Mouse (Mus musculus) embryonic facial prominence, embryonic 12.5 days (tissue): Measurements from ENCODE around the gene Bax. TPM values are rescaled to one million over a fixed set of nuclear protein-coding genes. Genes with fewer than 3 reads are reported as not detected.

ENCODE experiments used
- ATAC-seq: fragments of 200-750 bp; cut with Nextera tagmentation; 2 replicates; pipeline ENCODE4 v1.8.0; 2017; ENCODE audit not compliant: insufficient number of reproducible peaks, insufficient read depth, low FRiP score, low TSS enrichment
- H3K27ac ChIP-seq: fragments of 300-500 bp; sonication (generic); 2 replicates; pipeline ENCODE4 v1.5.1; 2016; ENCODE audit warnings: mild to moderate bottlenecking
- H3K27me3 ChIP-seq: fragments of 300-500 bp; sonication (generic); 2 replicates; pipeline ENCODE4 v1.6.1; 2016; ENCODE audit warnings: mild to moderate bottlenecking, moderate library complexity
- H3K36me3 ChIP-seq: fragments of 300-500 bp; sonication (generic); 2 replicates; pipeline ENCODE4 v1.6.1; 2016; ENCODE audit warnings: mild to moderate bottlenecking
- H3K4me1 ChIP-seq: fragments of 300-500 bp; sonication (generic); 2 replicates; pipeline ENCODE4 v1.6.1; 2016
- H3K4me2 ChIP-seq: fragments of 300-500 bp; sonication (generic); replicated peaks from 2 replicates; pipeline ENCODE4 v1.6.1; 2016; ENCODE audit warnings: mild to moderate bottlenecking, moderate library complexity
- H3K4me3 ChIP-seq: fragments of 300-500 bp; sonication (generic); 2 replicates; pipeline ENCODE4 v1.5.1; 2016; ENCODE audit warnings: mild to moderate bottlenecking
- H3K9ac ChIP-seq: fragments of 300-500 bp; sonication (generic); 2 replicates; pipeline ENCODE4 v1.6.1; 2016; ENCODE audit warnings: mild to moderate bottlenecking, moderate library complexity
- H3K9me3 ChIP-seq: fragments of 300-500 bp; sonication (generic); 2 replicates; pipeline ENCODE4 v1.6.1; 2016; ENCODE audit warnings: mild to moderate bottlenecking, moderate library complexity
- whole genome bisulfite sequencing: fragments of 180-500 bp; shearing (Covaris S2); methylation state at CpG from one replicate; pipeline ENCODE4 v1.1.7; 2016; 5-methylcytosine and 5-hydroxymethylcytosine counted together
- polyA plus RNA-seq: library from polyadenylated mRNA; unstranded; fragments of >200 nt; fragmentation: Nextera tagmentation; extraction: Ambion mirVana; gene quantifications from 2 replicates; pipeline ENCODE4 v1.2.1, GENCODE M21; 2016

The Bax gene
- polyA plus RNA-seq, 1 experiment from 2014 or later = 224 TPM

DNA sequence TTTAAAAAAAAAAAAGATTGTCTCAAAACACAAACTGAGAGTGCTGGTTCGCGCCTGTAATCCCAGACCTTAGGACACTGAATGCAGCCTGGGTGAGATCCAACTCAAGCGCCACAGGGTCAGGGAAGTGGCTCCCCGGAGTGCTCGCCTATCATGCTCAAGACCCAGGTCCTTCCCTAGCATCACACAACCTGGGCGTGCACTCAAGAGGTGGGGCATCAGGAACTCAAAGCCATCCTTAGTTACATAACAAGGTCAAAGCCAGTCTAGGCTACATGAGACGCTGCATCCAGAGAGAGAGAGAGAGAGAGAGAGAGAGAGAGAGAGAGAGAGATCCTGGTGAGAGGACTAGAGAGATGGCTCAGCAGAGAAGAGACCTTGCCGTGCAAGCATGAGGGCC, 40.1 kb downstream of the Bax start:
- Histone ChIP-seq H3K36me3 (peaks cover 88% of the 10 kb centered on the region), H3K4me2 (no peak overlapping the region), H3K4me3 (no peak overlapping the region), H3K27ac (no peak overlapping the region), H3K9ac (no peak overlapping the region), H3K9me3 (no peaks in the 10 kb centered on the region), H3K4me1 (no peaks in the 10 kb centered on the region), H3K27me3 (0 out of 2 replicates have a peak, but pooled peaks cover under 1% of the 10 kb centered on the region)
- ATAC-seq = no peak
- 91% methylated on average over 8 of the region's 8 CpGs for WGBS

DNA sequence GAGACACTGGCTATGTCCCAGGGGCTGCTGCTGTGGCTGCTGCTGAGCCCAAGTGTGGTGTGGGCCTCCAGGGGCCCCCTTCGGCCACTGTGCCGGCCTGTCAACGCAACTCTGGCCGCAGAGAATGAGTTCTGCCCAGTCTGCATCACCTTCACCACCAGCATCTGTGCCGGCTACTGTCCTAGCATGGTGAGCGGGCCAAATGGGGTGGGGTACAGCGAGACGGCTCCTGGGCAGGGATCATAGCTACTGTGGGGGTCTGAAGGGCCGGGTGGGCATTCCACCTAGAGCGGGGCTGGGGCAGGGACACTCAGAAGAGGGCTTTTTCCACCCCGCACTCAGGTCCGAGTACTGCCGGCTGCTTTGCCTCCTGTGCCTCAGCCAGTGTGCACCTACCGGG, 45.5 kb downstream of the Bax start:
- WGBS = 91% methylated on average over 14 of the region's 14 CpGs
- H3K4me3 ChIP-seq = no peak overlapping the region
- no peak overlapping the region for H3K27ac ChIP-seq
- H3K9ac ChIP-seq = no peak overlapping the region
- peaks cover 25% of the 10 kb centered on the region for H3K4me1 ChIP-seq
- H3K36me3 ChIP-seq = peaks cover 51% of the 10 kb centered on the region
- H3K9me3 ChIP-seq = no peaks in the 10 kb centered on the region
- ATAC-seq = no peak
- no peak overlapping the region for H3K4me2 ChIP-seq
- H3K27me3 ChIP-seq = peaks cover 52% of the 10 kb centered on the region

GRCm38 (mm10) chr7:45420615-45420919, 46.1 kb downstream of the Bax start, which contains the start of gene Lhb:
Gene Lhb (plus strand): TSS chr7:45420820.
- peak within 1 kb of the TSS; percentile 31 for H3K4me2 ChIP-seq
- H3K4me1 ChIP-seq = peaks cover 26% of the 10 kb centered on the region
- no peak within 1 kb of the TSS for H3K4me3 ChIP-seq
- H3K27ac ChIP-seq = no peak within 1 kb of the TSS
- no peaks in the 10 kb centered on the region for H3K9me3 ChIP-seq
- peaks cover 58% of the 10 kb centered on the region for H3K27me3 ChIP-seq
- H3K36me3 ChIP-seq = peaks cover 50% of the 10 kb centered on the region
- no peak within 1 kb of the TSS for H3K9ac ChIP-seq
- no peak for ATAC-seq
- whole genome bisulfite sequencing = 64% methylated on average over 6 of the region's 6 CpGs

DNA sequence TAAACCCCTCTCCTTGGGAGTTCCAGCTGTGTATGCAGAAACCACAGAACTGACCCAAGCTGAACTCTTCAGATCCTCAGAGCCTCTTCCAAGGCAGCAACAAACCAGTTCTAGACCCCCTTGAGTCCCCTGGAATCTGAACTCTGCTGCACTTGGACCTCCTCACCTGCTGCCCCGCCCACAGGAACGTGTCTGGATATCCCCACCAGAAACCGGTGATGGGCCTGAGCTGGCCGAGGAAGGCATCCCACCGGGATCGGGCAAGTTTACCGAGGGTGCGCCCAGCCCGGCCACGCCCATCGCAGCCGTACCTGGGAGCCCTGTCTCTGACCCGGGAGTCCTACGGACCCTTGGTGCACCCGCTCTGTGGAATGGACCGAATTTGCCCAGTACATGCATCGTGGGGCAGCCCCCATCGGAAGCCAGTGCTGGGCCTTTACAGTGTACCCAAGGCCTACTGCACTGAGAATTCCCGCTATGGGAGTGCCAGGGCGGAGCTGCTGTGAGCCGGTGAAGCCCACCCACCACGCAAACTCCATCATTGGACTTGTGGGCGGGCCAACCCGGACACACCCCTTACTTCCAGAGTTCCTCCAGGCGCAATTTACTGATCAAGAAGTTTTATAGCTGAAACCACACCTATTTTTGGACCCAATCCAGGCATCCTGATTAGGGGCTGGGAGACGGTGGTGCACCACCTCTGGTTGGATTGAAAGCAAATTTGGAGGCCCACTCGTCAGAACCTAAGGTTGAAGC, 46.7 kb downstream of the Bax start:
- peaks cover 63% of the 10 kb centered on the region for H3K27me3 ChIP-seq
- no peak overlapping the region for H3K4me3 ChIP-seq

DNA sequence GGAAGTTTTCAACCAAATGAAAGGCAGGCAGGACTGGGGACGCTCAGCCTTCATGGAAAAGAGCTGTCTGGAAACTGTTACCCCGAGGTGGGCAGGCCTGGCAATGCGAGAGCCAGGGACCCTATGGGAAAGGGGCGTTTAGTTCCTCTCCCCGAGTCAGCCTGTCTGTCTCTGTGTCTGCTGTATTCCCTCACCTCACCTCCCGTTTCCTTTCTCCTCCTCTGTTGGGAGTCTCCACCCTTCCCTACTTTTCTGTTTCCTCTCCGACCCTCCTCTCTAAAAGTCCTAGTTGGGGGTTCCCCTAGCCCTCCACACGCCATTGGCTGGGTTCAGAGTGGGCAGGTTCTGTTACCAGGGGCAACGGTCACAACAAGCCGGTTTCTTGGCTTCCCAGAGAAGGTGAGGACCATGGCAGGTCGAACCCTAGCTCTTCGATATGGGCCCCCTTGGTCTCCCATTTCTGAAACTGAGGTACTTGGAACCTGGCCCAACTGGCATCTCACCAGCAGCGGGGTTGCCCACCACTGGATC, 48.7 kb downstream of the Bax start:
- no peak for ATAC-seq
- H3K4me2 ChIP-seq = peak overlapping the region; percentile 27
- peak overlapping the region; percentile 16; the same call in 1 of the 2 replicates for H3K9ac ChIP-seq
- peaks cover 84% of the 10 kb centered on the region for H3K27me3 ChIP-seq
- H3K36me3 ChIP-seq = peaks cover 25% of the 10 kb centered on the region
- peaks cover 43% of the 10 kb centered on the region for H3K4me1 ChIP-seq
- no peak overlapping the region for H3K4me3 ChIP-seq
- 8% methylated on average over 13 of the region's 13 CpGs for WGBS
- H3K9me3 ChIP-seq = no peaks in the 10 kb centered on the region
- peak overlapping the region; percentile 50 for H3K27ac ChIP-seq

More for the DNA sequence above, 46.7 kb downstream of the Bax start:
- Histone ChIP-seq H3K4me1 (peaks cover 30% of the 10 kb centered on the region), H3K27ac (no peak overlapping the region), H3K4me2 (peak overlapping the region; percentile 31), H3K36me3 (peaks cover 45% of the 10 kb centered on the region), H3K9ac (no peak overlapping the region), H3K9me3 (no peaks in the 10 kb centered on the region)
- no peak for ATAC-seq
- 11% methylated on average over 27 of the region's 27 CpGs for WGBS

- peaks cover 45% of the 10 kb centered on the region for H3K4me1 ChIP-seq
Observed at GRCm38 (mm10) chr7:45415636-45416035, 51.1 kb downstream of the Bax start.

DNA sequence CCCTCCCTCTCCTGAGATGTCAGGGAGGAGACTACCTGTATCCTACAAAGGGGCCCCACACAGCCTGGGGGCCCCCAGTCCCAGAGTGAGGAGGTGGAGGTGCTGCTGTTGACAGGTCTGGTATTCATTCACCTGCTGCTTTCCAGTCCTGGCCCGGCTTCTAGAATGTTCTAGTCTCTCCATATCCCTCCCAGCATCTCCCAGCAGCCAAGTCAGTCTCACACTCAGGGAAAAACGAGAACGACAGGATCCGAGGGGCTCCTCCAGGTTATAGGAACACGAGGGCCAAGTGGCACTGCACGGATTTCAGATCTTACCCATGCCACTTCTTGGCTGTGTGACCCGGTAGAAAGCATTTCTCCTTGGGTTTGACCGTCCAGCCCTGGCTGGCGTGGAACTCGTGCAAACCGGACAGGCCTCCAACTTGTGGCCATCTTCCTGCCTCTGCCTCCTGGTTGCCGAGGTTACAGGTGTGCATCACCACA, 51.9 kb downstream of the Bax start:
- no peak overlapping the region for H3K9ac ChIP-seq
- no peak overlapping the region for H3K27ac ChIP-seq
- no peak overlapping the region for H3K4me2 ChIP-seq
- H3K9me3 ChIP-seq = no peaks in the 10 kb centered on the region
- H3K36me3 ChIP-seq = no peaks in the 10 kb centered on the region
- H3K4me1 ChIP-seq = peaks cover 36% of the 10 kb centered on the region
- ATAC-seq = no peak
- 44% methylated on average over 12 of the region's 12 CpGs for WGBS
- H3K4me3 ChIP-seq = peak overlapping the region; percentile 57; the same call in 1 of the 2 replicates
- H3K27me3 ChIP-seq = peaks cover 95% of the 10 kb centered on the region

More at GRCm38 (mm10) chr7:45415636-45416035, 51.1 kb downstream of the Bax start:
- Histone ChIP-seq H3K27me3 (peaks cover 95% of the 10 kb centered on the region), H3K27ac (no peak overlapping the region), H3K36me3 (peaks cover 1% of the 10 kb centered on the region; the same call in 1 of the 2 replicates), H3K4me3 (peak overlapping the region; percentile 20), H3K9me3 (no peaks in the 10 kb centered on the region), H3K9ac (peak overlapping the region; percentile 27; the same call in 1 of the 2 replicates), H3K4me2 (peak overlapping the region; percentile 34)
- ATAC-seq = no peak
- WGBS = 13% methylated on average over 37 of the region's 37 CpGs

DNA sequence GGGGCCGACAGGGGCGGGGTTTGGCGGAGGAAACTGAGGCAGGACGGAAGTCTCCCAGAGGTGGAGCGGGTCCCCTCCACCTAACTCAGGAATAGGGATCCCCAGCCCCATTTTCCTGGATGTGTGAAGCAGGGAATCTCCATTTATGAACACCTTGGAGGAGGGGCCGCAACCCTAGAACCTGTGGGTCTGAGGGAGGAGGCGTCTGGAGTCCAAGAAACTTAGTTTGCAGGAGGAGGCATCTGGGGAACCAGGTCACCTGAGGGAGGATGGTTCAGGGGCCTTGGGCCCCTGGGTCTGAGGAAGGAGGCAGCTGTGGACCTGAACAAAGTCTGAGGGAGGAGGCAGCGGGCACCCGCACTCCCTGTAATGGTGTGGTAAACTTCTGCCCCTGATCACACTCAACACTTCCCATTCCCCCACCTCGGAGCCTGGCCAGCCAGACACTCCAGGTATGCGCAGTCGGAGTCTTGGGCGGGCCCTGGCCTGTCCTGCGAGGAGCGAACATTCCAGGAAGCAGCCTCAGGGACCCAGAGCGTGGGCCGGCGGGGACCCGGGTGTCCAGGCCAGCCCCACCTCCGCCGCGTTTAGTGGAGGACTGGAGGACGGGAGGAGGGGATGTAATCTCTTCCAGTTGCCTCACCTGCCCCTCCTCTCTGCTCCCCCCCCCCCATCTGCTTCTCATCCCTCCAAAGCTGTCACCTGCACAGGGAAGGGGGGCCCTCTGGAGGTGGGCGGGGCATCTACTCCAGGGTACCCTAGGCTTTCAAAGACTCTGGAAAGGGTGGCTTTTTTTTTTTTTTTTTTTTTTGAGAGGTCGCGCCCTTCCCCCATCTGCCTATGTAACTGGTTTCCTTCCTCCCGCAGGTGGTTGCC, 52.6 kb downstream of the Bax start:
- no peaks in the 10 kb centered on the region for H3K36me3 ChIP-seq
- peak overlapping the region; percentile 72 for H3K9ac ChIP-seq
- H3K9me3 ChIP-seq = no peaks in the 10 kb centered on the region
- peak overlapping the region; percentile 57 for H3K4me3 ChIP-seq
- H3K4me2 ChIP-seq = peak overlapping the region; percentile 91
- WGBS = 2% methylated on average over 26 of the region's 27 CpGs
- H3K27me3 ChIP-seq = peaks cover 97% of the 10 kb centered on the region
- ATAC-seq = 0 out of 2 replicates have a peak, but pooled peaks have one; percentile 22
- H3K4me1 ChIP-seq = peaks cover 35% of the 10 kb centered on the region
- H3K27ac ChIP-seq = peak overlapping the region; percentile 77

DNA sequence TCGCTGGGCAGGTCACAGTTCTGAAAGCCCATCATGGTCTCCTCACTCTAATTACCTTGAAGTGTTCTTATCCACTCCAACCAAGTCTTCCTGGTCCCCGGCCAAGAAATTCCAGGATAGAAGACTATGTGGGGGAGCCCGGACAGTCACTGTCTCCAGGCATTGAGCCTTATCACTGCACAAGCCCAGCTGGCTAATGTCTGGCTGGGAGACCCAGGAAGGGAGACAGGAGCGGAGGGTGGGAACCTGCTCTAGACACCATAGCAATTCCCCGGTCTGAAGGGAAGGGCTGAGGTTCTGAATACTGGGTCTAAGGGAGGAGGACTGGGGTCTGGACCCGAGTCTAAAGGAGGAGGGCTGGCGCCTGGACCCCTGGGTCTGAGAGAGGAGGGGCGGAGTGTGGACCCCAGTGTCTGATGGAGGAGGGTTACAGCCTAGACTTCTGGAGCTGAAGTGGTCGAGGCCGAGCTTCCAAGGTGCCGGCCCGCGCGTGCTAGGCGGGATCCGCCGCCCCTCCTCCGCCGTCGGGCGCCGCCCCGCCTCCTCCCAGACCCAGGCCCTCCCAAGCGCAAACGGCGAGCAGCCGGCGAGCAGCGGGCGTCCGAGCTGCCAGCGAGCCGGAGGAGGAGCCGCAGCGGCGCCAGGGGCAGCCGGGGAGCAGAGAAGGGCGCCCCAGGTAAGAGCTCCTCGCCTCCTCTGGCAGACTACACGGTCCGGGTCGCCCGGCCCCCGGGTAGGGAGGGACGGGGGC, 53.4 kb downstream of the Bax start, which contains the start of gene Ntf5:
TSS of gene Ntf5 (plus strand) at position 583 of the 751 bp plus-strand sequence.
- Histone ChIP-seq H3K9ac (peak within 1 kb of the TSS; percentile 72), H3K4me1 (peaks cover 32% of the 10 kb centered on the region), H3K4me2 (peak within 1 kb of the TSS; percentile 91), H3K27me3 (peaks cover 97% of the 10 kb centered on the region), H3K27ac (peak within 1 kb of the TSS; percentile 77), H3K4me3 (peak within 1 kb of the TSS; percentile 57), H3K36me3 (no peaks in the 10 kb centered on the region), H3K9me3 (no peaks in the 10 kb centered on the region)
- peak; percentile 23; the same call in 1 of the 2 replicates for ATAC-seq
- 4% methylated on average over 32 of the region's 45 CpGs for WGBS

DNA sequence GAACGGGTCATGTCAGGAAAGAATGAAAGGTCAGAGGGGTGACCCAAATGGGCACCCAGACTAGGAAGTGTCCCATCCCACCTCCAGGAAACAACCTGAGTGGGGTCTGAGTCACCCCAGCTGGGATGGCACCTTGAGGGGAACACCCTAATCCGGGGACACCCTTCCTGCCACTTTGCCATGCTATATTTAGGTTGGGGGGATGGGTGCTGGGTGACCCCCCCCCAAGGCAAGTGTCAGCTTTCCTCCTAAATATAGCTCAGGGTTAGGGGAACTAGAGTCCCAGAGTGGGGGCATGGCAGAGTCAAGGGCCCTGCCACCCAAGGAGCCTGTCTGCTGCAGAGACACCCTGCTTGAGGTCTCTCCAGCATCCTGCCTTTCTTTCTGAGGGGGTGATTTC, 54.3 kb downstream of the Bax start:
- no peak for ATAC-seq
- Histone ChIP-seq H3K4me2 (no peak overlapping the region), H3K9ac (no peak overlapping the region), H3K27ac (no peak overlapping the region), H3K36me3 (no peaks in the 10 kb centered on the region), H3K9me3 (no peaks in the 10 kb centered on the region), H3K4me3 (no peak overlapping the region), H3K27me3 (peaks cover 97% of the 10 kb centered on the region), H3K4me1 (peaks cover 23% of the 10 kb centered on the region)
- WGBS = 81% methylated on average over 2 of the region's 2 CpGs
